Mouse (Mus musculus) neural tube, embryonic 13.5 days (tissue): ENCODE results near the gene Chrnb4. TPM values are rescaled to one million over a fixed set of nuclear protein-coding genes. Genes with fewer than 3 reads are reported as not detected.

Experiments used
- ATAC-seq: fragments of 200-750 bp; cut with Nextera tagmentation; 2 replicates; pipeline ENCODE4 v1.8.0; 2017; ENCODE audit warnings: low read depth, mild to moderate bottlenecking, moderate TSS enrichment, moderate library complexity
- H3K27ac ChIP-seq: fragments of 300-500 bp; sonication (generic); replicated peaks from 2 replicates; pipeline ENCODE4 v1.5.1; 2015; ENCODE audit warnings: moderate library complexity, mild to moderate bottlenecking, inconsistent platforms
- H3K27me3 ChIP-seq: fragments of 300-500 bp; sonication (generic); 2 replicates; pipeline ENCODE4 v1.6.1; 2015; ENCODE audit warnings: mild to moderate bottlenecking, inconsistent platforms
- H3K36me3 ChIP-seq: fragments of 300-500 bp; sonication (generic); 2 replicates; pipeline ENCODE4 v1.6.1; 2015; ENCODE audit warnings: mild to moderate bottlenecking, inconsistent platforms
- H3K4me1 ChIP-seq: fragments of 300-500 bp; sonication (generic); replicated peaks from 2 replicates; pipeline ENCODE4 v1.6.1; 2015; ENCODE audit warnings: inconsistent platforms
- H3K4me2 ChIP-seq: fragments of 300-500 bp; sonication (generic); 2 replicates; pipeline ENCODE4 v1.6.1; 2015; ENCODE audit warnings: inconsistent platforms, mild to moderate bottlenecking, moderate library complexity
- H3K4me3 ChIP-seq: fragments of 300-500 bp; sonication (generic); 2 replicates; pipeline ENCODE4 v1.5.1; 2015; ENCODE audit warnings: mild to moderate bottlenecking, inconsistent platforms
- H3K9ac ChIP-seq: fragments of 300-500 bp; sonication (generic); 2 replicates; pipeline ENCODE4 v1.6.1; 2015; ENCODE audit warnings: moderate library complexity, mild to moderate bottlenecking, inconsistent platforms
- H3K9me3 ChIP-seq: fragments of 300-500 bp; sonication (generic); 2 replicates; pipeline ENCODE4 v1.6.1; 2016; ENCODE audit warnings: inconsistent platforms
- WGBS: fragments of 180-500 bp; shearing (Covaris S2); methylation state at CpG from one replicate; pipeline ENCODE4 v1.1.7; 2015; 5-methylcytosine and 5-hydroxymethylcytosine counted together
- polyA plus RNA-seq: library from polyadenylated mRNA; unstranded; fragments of >200 nt; fragmentation: Nextera tagmentation; extraction: Ambion mirVana; gene quantifications from 2 replicates; pipeline ENCODE4 v1.2.1, GENCODE M21; 2015

The Chrnb4 gene
- polyA plus RNA-seq, 1 experiment from 2014 or later = 1.6 TPM

GRCm38 (mm10) chr9:55010588-55011350, 37.8 kb downstream of the Chrnb4 start:
- no peaks in the 10 kb centered on the region for H3K9me3 ChIP-seq
- ATAC-seq = no peak
- no peak overlapping the region for H3K27ac ChIP-seq
- H3K27me3 ChIP-seq = no peaks in the 10 kb centered on the region
- H3K4me3 ChIP-seq = no peak overlapping the region
- H3K9ac ChIP-seq = no peak overlapping the region
- WGBS = 51% methylated on average over 6 of the region's 6 CpGs
- H3K4me2 ChIP-seq = no peak overlapping the region
- peaks cover 35% of the 10 kb centered on the region for H3K36me3 ChIP-seq
- H3K4me1 ChIP-seq = peaks cover 17% of the 10 kb centered on the region

GRCm38 (mm10) chr9:55009692-55010091, 38.9 kb downstream of the Chrnb4 start:
- WGBS = 73% methylated on average over 2 of the region's 2 CpGs
- Histone ChIP-seq H3K27ac (no peak overlapping the region), H3K27me3 (no peaks in the 10 kb centered on the region), H3K9me3 (no peaks in the 10 kb centered on the region), H3K4me1 (peaks cover 17% of the 10 kb centered on the region), H3K36me3 (peaks cover 26% of the 10 kb centered on the region), H3K4me2 (no peak overlapping the region), H3K9ac (no peak overlapping the region), H3K4me3 (no peak overlapping the region)
- ATAC-seq = no peak

GRCm38 (mm10) chr9:55003609-55004008, 45.0 kb downstream of the Chrnb4 start:
- WGBS = 55% methylated on average over 4 of the region's 4 CpGs
- no peak overlapping the region for H3K4me3 ChIP-seq
- H3K9ac ChIP-seq = no peak overlapping the region
- no peaks in the 10 kb centered on the region for H3K9me3 ChIP-seq
- peaks cover 9% of the 10 kb centered on the region; the same call in 1 of the 2 replicates for H3K4me1 ChIP-seq
- H3K36me3 ChIP-seq = no peaks in the 10 kb centered on the region
- no peaks in the 10 kb centered on the region for H3K27me3 ChIP-seq
- H3K4me2 ChIP-seq = no peak overlapping the region
- H3K27ac ChIP-seq = no peak overlapping the region
- no peak for ATAC-seq

- Histone ChIP-seq H3K27me3 (no peaks in the 10 kb centered on the region), H3K9me3 (no peaks in the 10 kb centered on the region), H3K4me3 (no peak overlapping the region), H3K9ac (no peak overlapping the region), H3K4me1 (no peaks in the 10 kb centered on the region), H3K4me2 (no peak overlapping the region), H3K27ac (no peak overlapping the region), H3K36me3 (no peaks in the 10 kb centered on the region)
- no peak for ATAC-seq
- WGBS = 90% methylated on average over 3 of the region's 3 CpGs
These were observed 52.9 kb downstream of the Chrnb4 start for GRCm38 (mm10) chr9:54995645-54996044.

- Histone ChIP-seq H3K9ac (no peak overlapping the region), H3K9me3 (no peaks in the 10 kb centered on the region), H3K36me3 (no peaks in the 10 kb centered on the region), H3K4me3 (no peak overlapping the region), H3K4me2 (no peak overlapping the region), H3K27ac (no peak overlapping the region), H3K4me1 (no peaks in the 10 kb centered on the region), H3K27me3 (no peaks in the 10 kb centered on the region)
- ATAC-seq = no peak
- 48% methylated on average over 3 of the region's 3 CpGs for WGBS
These were observed 54.2 kb downstream of the Chrnb4 start for GRCm38 (mm10) chr9:54994381-54994780.

- Histone ChIP-seq H3K9ac (no peak overlapping the region), H3K4me1 (no peaks in the 10 kb centered on the region), H3K36me3 (no peaks in the 10 kb centered on the region), H3K9me3 (no peaks in the 10 kb centered on the region), H3K27me3 (no peaks in the 10 kb centered on the region), H3K4me2 (no peak overlapping the region), H3K4me3 (no peak overlapping the region), H3K27ac (no peak overlapping the region)
- 84% methylated on average over 3 of the region's 3 CpGs for WGBS
- no peak for ATAC-seq
These were observed 58.2 kb downstream of the Chrnb4 start for GRCm38 (mm10) chr9:54990362-54990761.

GRCm38 (mm10) chr9:54982401-54982800, 66.2 kb downstream of the Chrnb4 start:
- Histone ChIP-seq H3K9ac (peak overlapping the region; percentile 68), H3K4me1 (peaks cover 24% of the 10 kb centered on the region)

GRCm38 (mm10) chr9:54981291-54982191, 67.0 kb downstream of the Chrnb4 start:
- Histone ChIP-seq H3K36me3 (no peaks in the 10 kb centered on the region), H3K9me3 (no peaks in the 10 kb centered on the region), H3K27ac (no peak overlapping the region), H3K4me3 (peak overlapping the region; percentile 65), H3K4me2 (peak overlapping the region; percentile 79), H3K4me1 (peaks cover 24% of the 10 kb centered on the region), H3K27me3 (peaks cover 38% of the 10 kb centered on the region), H3K9ac (peak overlapping the region; percentile 68)
- peak; percentile 89 for ATAC-seq
- WGBS = 1% methylated on average over 74 of the region's 85 CpGs

More at GRCm38 (mm10) chr9:54982401-54982800, 66.2 kb downstream of the Chrnb4 start:
- Histone ChIP-seq H3K27me3 (peaks cover 38% of the 10 kb centered on the region), H3K4me3 (peak overlapping the region; percentile 65), H3K9me3 (no peaks in the 10 kb centered on the region), H3K4me2 (peak overlapping the region; percentile 79), H3K27ac (no peak overlapping the region), H3K36me3 (no peaks in the 10 kb centered on the region)
- no peak for ATAC-seq
- 4% methylated on average over 7 of the region's 7 CpGs for WGBS

- Histone ChIP-seq H3K36me3 (no peaks in the 10 kb centered on the region), H3K4me3 (peak within 1 kb of the TSS; percentile 65), H3K9me3 (no peaks in the 10 kb centered on the region), H3K9ac (peak within 1 kb of the TSS; percentile 68), H3K4me2 (peak within 1 kb of the TSS; percentile 79), H3K4me1 (peaks cover 24% of the 10 kb centered on the region), H3K27ac (no peak within 1 kb of the TSS), H3K27me3 (peaks cover 38% of the 10 kb centered on the region)
- WGBS = 45% methylated on average over 8 of the region's 8 CpGs
- ATAC-seq = no peak
These were observed 67.9 kb downstream of the Chrnb4 start, which contains the start of gene Chrna5 for GRCm38 (mm10) chr9:54980674-54981073. Gene Chrna5, plus strand, starts transcription at chr9:54980880.

Other genes starting within 250 kb of the Chrnb4 start
- 42.9 and 48.0 TPM in 2 replicates for gene Ireb2, start 185.0 kb downstream of the Chrnb4 start, polyA plus RNA-seq
- 2.7 and 3.3 TPM in 2 replicates for gene Hykk, start 131.5 kb downstream of the Chrnb4 start, polyA plus RNA-seq
- gene Psma4, start 98.0 kb downstream of the Chrnb4 start, polyA plus RNA-seq = 316 and 329 TPM in 2 replicates
- gene AY074887, start 97.8 kb downstream of the Chrnb4 start, polyA plus RNA-seq = 0.35 and 1.4 TPM in 2 replicates
- gene Chrna5, start 67.9 kb downstream of the Chrnb4 start, polyA plus RNA-seq = 5.2 and 5.8 TPM in 2 replicates
- gene Chrna3, start 22.2 kb downstream of the Chrnb4 start, polyA plus RNA-seq = 25.5 and 27.1 TPM in 2 replicates
- 48.0 and 48.4 TPM in 2 replicates for gene Ube2q2, start 100.1 kb upstream of the Chrnb4 start, polyA plus RNA-seq
- gene Fbxo22, start 160.1 kb upstream of the Chrnb4 start, polyA plus RNA-seq = 79.9 and 80.1 TPM in 2 replicates